Mouse (Mus musculus) ES-E14 (cell line): ENCODE measurements around the gene Zfp944. TPM values are rescaled to one million over a fixed set of nuclear protein-coding genes. Genes with fewer than 3 reads are reported as not detected.
"Not testable (repeated sequence)": the region's sequence is repeated elsewhere in the genome, so short reads cannot be mapped to it uniquely, and the experiment has no call there.

ENCODE experiments used
- DNase-seq: peaks from one replicate; pipeline ENCODE4 v3.0.0-alpha.2; 2013; ENCODE audit warnings: low read depth, low spot score
- H3K27ac ChIP-seq: 2 replicates; pipeline ENCODE4 v1.5.1; 2012; ENCODE audit warnings: low read depth, mild to moderate bottlenecking, low read length, moderate library complexity, mixed read lengths; ENCODE audit not compliant: poor library complexity, insufficient read depth, severe bottlenecking
- H3K36me3 ChIP-seq: 2 replicates; pipeline ENCODE4 v1.6.1; 2012; ENCODE audit warnings: mild to moderate bottlenecking, low read length, moderate library complexity, mixed read lengths; ENCODE audit not compliant: control insufficient read depth, poor library complexity, insufficient read depth, severe bottlenecking
- H3K4me1 ChIP-seq, 2 experiments: fragments of 150-350 bp in 1 of 2; sonication (generic) in 1 of 2; 2 replicates each; pipeline ENCODE4 v1.6.1; 2012; ENCODE audit warnings: low read length in 2 of 2, mild to moderate bottlenecking in 1 of 2, mixed read lengths in 1 of 2; ENCODE audit not compliant: control insufficient read depth in 2 of 2, insufficient read depth in 2 of 2, poor library complexity in 1 of 2
- H3K4me3 ChIP-seq, 2 experiments: fragments of 150-350 bp in 1 of 2; sonication (generic) in 1 of 2; 2 replicates each; pipeline ENCODE4 v1.5.1; 2012; ENCODE audit warnings: low read length in 2 of 2, low read depth in 1 of 2, mild to moderate bottlenecking in 1 of 2, mixed read lengths in 1 of 2; ENCODE audit not compliant: insufficient read depth in 1 of 2, poor library complexity in 1 of 2, severe bottlenecking in 1 of 2
- H3K9ac ChIP-seq: 2 replicates; pipeline ENCODE4 v1.6.1; 2012; ENCODE audit warnings: low read depth, mild to moderate bottlenecking, low read length, mixed read lengths; ENCODE audit not compliant: poor library complexity, insufficient read depth, severe bottlenecking
- H3K9me3 ChIP-seq: fragments of 150-350 bp; sonication (generic); 2 replicates; pipeline ENCODE4 v1.6.1; 2012; ENCODE audit warnings: low read depth, mild to moderate bottlenecking, low read length; ENCODE audit not compliant: control insufficient read depth, insufficient read depth
- CHD2 ChIP-seq: IDR thresholded peaks from 2 replicates; pipeline ENCODE4 v1.6.1; 2014; ENCODE audit warnings: mild to moderate bottlenecking, low read depth, low read length, inconsistent platforms
- in situ Hi-C, 2 experiments: fragments of 600-800 bp; cut with MboI; formaldehyde crosslinking; loops; one replicate each; pipeline ENCODE4 v1.15.1; 2025; ENCODE audit warnings: low sequenced_read_pairs in 2 of 2, inconsistent platforms in 1 of 2; ENCODE audit not compliant: unreplicated experiment in 2 of 2
- total RNA-seq: library from RNA; depleted of rRNA; stranded (reverse); fragments of 300-350 nt; gene quantifications from 2 replicates; pipeline ENCODE4 v1.2.3, GENCODE M21; 2012; rRNA removed

Gene Zfp944
- total RNA-seq, 1 experiment = 7.2 TPM

DNA sequence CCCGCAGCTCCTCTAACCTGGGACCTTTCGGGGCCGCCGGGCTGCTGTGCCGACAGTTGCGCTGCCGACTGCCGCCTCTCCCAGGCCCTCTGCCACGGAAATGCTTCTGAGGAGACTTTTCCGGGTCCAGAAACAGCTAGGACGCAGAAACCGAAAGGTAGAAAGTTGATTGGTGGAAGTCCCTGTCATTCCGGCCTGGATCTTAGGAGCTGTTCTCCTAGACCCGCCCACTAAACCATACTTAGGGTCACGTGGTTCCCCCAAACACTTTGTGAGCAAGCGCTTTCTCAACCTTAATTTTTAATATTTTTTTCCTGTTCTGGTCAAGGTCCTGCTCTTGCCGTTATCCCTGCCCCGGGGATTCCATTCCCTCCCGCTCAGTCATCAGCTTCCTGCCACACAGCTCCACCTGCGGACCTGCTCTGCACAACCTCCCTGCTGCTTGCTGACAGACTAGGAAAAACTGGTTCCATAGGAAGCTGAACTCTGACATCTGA lies 46.4 kb downstream of the Zfp944 start, which contains the start of gene CT030661.1:
Gene CT030661.1, minus strand, starts transcription at position 108 of the 497 bp plus-strand sequence.
- H3K9me3 ChIP-seq, H3K36me3 ChIP-seq, H3K27ac ChIP-seq, H3K4me1 ChIP-seq: not testable (repeated sequence)
- H3K9ac ChIP-seq = peak within 1 kb of the TSS; percentile 82; the same call in 1 of the 2 replicates
- 0 out of 2 replicates have a peak, but pooled peaks have one; percentile 14 for TF ChIP-seq CHD2
- DNase-seq = peak; percentile 95
- in situ Hi-C loops = loop anchor here (10.0 kb wide), 1 partner anchor 90 kb away; the partner anchor contains the start of gene Zfp994 (in 2 of the 2)
- H3K4me3 ChIP-seq = peak within 1 kb of the TSS; percentile 68 to 69

DNA sequence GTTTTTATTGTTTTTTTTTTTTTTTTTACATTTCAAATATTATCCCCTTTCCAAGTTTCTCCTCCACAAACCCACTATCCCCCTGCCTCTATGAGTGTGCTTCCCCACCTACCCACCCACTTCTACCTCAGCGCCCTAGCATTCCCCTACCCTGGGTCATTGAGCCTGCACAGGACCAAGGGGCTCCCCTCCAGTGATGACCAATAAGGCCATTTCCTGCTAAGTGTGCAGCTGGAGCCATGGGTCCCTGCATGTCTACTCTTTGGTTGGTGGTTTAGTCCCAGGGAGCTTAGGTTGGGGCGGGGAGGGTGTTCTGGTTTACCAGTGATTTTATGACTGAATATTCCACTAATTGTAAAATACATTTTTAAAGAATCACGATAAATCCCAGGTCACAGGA lies 47.0 kb downstream of the Zfp944 start:
- not testable (repeated sequence) for DNase-seq, H3K4me1 ChIP-seq, H3K27ac ChIP-seq, H3K36me3 ChIP-seq, H3K9me3 ChIP-seq, H3K4me3 ChIP-seq, H3K9ac ChIP-seq
- in situ Hi-C loops = loop anchor here (10.0 kb wide), 1 partner anchor 89 kb away; the partner anchor contains the start of gene Zfp994 (in 2 of the 2)

Other genes with a start within 250 kb of the Zfp944 start
- gene Zfp947, start 195.2 kb downstream of the Zfp944 start, total RNA-seq = 1.7 and 2.3 TPM in 2 replicates
- gene Zfp994, start 135.8 kb downstream of the Zfp944 start, total RNA-seq = 2.4 and 2.5 TPM in 2 replicates
- gene CT030661.1, start 46.6 kb downstream of the Zfp944 start, total RNA-seq = 8.5 and 12.5 TPM in 2 replicates
- 6.9 and 7.3 TPM in 2 replicates for gene Zfp758, start 53 bp upstream of the Zfp944 start, total RNA-seq
- 5.1 and 5.2 TPM in 2 replicates for gene Zfp946, start 62.8 kb upstream of the Zfp944 start, total RNA-seq
- not detected in 2 replicates for gene Vmn2r111, start 212.1 kb upstream of the Zfp944 start, total RNA-seq
- gene Vmn2r112, start 239.6 kb upstream of the Zfp944 start, total RNA-seq = not detected in 2 replicates